Mouse (Mus musculus): ENCODE data around the gene Kcnc4. TPM values are rescaled to one million over a fixed set of nuclear protein-coding genes. Genes with fewer than 3 reads are reported as not detected.

The Kcnc4 gene
- total RNA-seq, 2 experiments from 2014 or later: 65.5 to 73.0 TPM

DNA sequence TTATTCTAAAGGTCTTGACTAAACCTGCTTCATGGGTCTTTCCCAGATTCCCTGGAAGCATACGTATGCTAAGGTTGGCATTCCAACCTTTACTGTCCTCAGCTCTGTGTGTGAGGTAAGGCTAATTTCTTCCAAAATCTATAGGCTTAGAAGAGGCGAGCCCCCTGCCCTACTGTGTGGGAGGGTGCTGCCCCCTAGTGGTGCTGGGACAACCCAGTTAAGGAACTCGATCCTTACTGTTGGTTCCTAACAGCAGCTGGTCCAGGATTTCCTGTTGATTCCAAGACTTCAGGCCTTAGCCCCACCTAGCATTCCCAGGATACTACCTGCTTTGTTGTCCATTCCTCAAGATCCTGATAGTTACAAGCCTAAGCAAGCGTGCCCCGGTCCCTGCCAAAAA, 2.8 kb upstream of the Kcnc4 start:
- peak; percentile 76 to 77 for DNase-seq (ENCODE audit: low spot score in 2 of 2)
- intact Hi-C loops (cut with DNase I): loop anchor here (1.0 to 5.0 kb wide), 3 partner anchors 85 to 229 kb away; no protein-coding TSS in a partner anchor

GRCm38 (mm10) chr3:107459773-107460431, 550 bp upstream of the Kcnc4 start:
- intact Hi-C loops (cut with DNase I): loop anchor here (2.0 to 5.0 kb wide), 3 partner anchors 48 to 181 kb away; partner anchors contain the start of gene Lamtor5

GRCm38 (mm10) chr3:107458528-107459195, 690 bp downstream of the Kcnc4 start:
- intact Hi-C loops (cut with DNase I): loop anchor here (5.0 kb wide), 1 partner anchor 46 kb away; no protein-coding TSS in a partner anchor
- peak; percentile 51 to 72 for DNase-seq (ENCODE audit: low spot score in 2 of 2)

More at GRCm38 (mm10) chr3:107459773-107460431, 550 bp upstream of the Kcnc4 start:
- peak in 1 of 2 experiments; percentile 64 for DNase-seq (ENCODE audit: low spot score in 2 of 2)

DNA sequence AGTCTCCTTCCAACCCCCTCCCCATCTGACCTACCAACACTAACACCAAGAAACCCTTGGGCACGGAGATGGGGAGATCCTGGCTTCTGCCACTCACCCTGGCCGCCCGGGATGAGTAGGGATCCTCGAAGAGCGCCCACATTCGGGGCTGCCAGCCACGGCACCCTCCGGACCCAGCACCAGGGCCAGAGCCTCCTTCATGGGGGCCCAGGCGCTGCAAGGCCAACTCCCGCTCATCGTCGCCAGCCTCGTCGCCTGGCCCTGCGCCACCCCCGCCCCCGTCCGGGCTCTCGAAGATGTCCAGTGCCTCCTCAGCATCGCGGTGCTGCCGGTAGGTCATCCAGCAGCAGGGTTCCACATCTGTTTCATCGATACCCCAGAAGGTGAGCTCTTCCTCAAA, 1.2 kb downstream of the Kcnc4 start:
- intact Hi-C loops (cut with DNase I): loop anchor here (5.0 kb wide), 1 partner anchor 46 kb away; no protein-coding TSS in a partner anchor
- DNase-seq (ENCODE audit: low spot score in 2 of 2): peak in 1 of 2 experiments; percentile 61

GRCm38 (mm10) chr3:107454280-107454679, 5.1 kb downstream of the Kcnc4 start:
- intact Hi-C loops (cut with DNase I): no loop called here

GRCm38 (mm10) chr3:107446822-107447221, 12.5 kb downstream of the Kcnc4 start:
- DNase-seq (ENCODE audit: low spot score in 2 of 2): no peak
- intact Hi-C loops (cut with DNase I): no loop called here

More at GRCm38 (mm10) chr3:107454280-107454679, 5.1 kb downstream of the Kcnc4 start:
- no peak for DNase-seq (ENCODE audit: low spot score in 2 of 2)

GRCm38 (mm10) chr3:107443866-107444265, 15.5 kb downstream of the Kcnc4 start:
- DNase-seq (ENCODE audit: low spot score in 2 of 2): no peak
- intact Hi-C loops (cut with DNase I): no loop called here

GRCm38 (mm10) chr3:107442191-107442590, 17.2 kb downstream of the Kcnc4 start:
- DNase-seq (ENCODE audit: low spot score in 2 of 2): peak; percentile 78
- intact Hi-C loops (cut with DNase I): no loop called here

DNA sequence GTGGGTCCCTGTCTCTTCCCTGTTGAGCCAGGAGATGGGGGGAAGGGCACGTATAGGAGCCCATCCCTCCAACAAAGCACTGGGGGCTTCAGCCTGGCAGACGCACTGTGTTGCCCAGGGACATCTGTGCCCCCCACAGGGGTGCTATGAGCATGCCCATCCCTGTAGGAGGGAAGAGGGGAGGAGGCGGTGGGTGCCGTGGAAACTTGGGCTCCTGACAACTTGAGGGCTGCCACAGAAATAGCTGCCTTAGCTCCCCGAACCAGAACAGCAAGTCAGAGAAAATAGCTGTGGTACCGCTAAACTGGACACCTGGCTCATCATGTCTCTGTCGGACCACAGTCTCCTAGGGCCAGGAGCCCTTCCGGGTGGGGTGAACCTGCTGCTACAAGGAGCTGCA, 18.0 kb downstream of the Kcnc4 start:
- intact Hi-C loops (cut with DNase I): no loop called here
- DNase-seq (ENCODE audit: low spot score in 2 of 2): peak; percentile 46 to 51

DNA sequence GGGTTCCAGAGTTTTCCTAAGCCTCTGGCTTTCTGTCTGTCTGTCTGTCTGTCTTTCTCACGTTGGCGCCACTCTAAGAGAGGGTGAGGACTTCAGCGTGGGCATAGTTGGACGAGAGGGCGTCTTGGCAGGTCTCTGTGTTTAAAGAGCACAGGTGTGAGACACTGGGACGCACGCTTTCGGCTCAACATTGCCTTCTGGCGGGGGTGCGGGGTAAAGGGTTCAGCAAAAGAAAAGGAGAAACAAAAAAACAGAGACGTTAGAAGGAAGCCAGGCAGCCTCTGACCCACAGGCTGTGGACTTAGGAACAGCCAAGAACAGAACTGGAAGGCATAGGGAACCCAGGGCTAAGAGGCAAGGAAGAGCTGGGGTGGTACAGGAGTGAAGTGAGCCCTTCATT, 20.1 kb downstream of the Kcnc4 start:
- no peak for DNase-seq (ENCODE audit: low spot score in 2 of 2)
- intact Hi-C loops (cut with DNase I): no loop called here

GRCm38 (mm10) chr3:107437666-107438065, 21.7 kb downstream of the Kcnc4 start:
- DNase-seq (ENCODE audit: low spot score in 2 of 2): no peak

DNA sequence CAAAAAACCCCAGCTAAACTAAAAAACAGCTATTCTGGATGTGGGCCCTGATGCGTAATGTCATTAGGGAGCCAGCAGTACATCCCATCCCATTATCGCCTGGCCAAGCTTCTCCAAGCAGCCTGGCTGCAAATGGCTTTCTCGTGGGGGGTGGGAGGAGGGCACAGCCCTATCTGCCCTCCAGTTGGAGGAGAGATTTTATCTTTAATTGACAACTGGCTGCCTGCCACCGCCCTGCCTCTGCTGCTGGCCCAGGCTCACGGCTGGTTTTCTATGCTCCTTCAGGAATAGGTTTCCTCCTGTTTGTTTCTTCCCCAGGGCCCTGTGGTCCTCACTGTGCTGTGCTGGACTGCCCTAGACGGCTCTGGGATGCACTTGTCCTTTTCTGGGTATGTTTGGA, 22.9 kb downstream of the Kcnc4 start:
- intact Hi-C loops (cut with DNase I): no loop called here
- DNase-seq (ENCODE audit: low spot score in 2 of 2): no peak

More at GRCm38 (mm10) chr3:107437666-107438065, 21.7 kb downstream of the Kcnc4 start:
- intact Hi-C loops (cut with DNase I): no loop called here

- intact Hi-C loops (cut with DNase I): no loop called here
- DNase-seq (ENCODE audit: low spot score in 2 of 2): no peak
Measured at GRCm38 (mm10) chr3:107433614-107434013, 25.7 kb downstream of the Kcnc4 start.

DNA sequence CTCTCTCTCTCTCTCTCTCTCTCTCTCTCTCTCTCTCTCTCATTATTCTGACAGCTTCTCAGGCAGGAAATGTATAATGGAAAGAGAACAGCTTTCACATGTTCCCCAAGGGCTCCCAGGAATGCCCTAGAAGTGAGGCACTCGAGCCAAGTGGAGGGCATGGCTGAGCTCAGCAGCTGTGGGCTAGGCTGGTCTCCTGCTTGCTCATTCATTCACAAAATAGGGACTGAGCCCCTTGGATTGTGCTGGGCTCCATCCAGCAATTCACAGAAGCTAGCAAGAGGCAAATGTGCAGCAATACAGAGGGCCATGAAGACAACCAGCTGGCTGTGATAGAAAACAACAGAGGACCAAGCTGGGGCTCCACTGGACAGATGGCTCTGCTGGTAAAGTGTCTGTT, 28.1 kb downstream of the Kcnc4 start:
- no peak for DNase-seq (ENCODE audit: low spot score in 2 of 2)
- intact Hi-C loops (cut with DNase I): no loop called here

GRCm38 (mm10) chr3:107424258-107425041, 34.9 kb downstream of the Kcnc4 start:
- peak; percentile 63 to 72 for DNase-seq (ENCODE audit: low spot score in 2 of 2)
- intact Hi-C loops (cut with DNase I): no loop called here

GRCm38 (mm10) chr3:107420156-107420555, 39.2 kb downstream of the Kcnc4 start:
- intact Hi-C loops (cut with DNase I): no loop called here
- DNase-seq (ENCODE audit: low spot score in 2 of 2): no peak

GRCm38 (mm10) chr3:107417287-107417644, 42.1 kb downstream of the Kcnc4 start:
- intact Hi-C loops (cut with DNase I): no loop called here
- no peak for DNase-seq (ENCODE audit: low spot score in 2 of 2)

GRCm38 (mm10) chr3:107416541-107417286, 42.6 kb downstream of the Kcnc4 start:
- no peak for DNase-seq (ENCODE audit: low spot score in 2 of 2)
- intact Hi-C loops (cut with DNase I): no loop called here

GRCm38 (mm10) chr3:107413093-107413492, 46.3 kb downstream of the Kcnc4 start:
- DNase-seq (ENCODE audit: low spot score in 2 of 2): no peak
- intact Hi-C loops (cut with DNase I): loop anchor here (5.0 kb wide), 1 partner anchor 44 kb away; the partner anchor contains the start of gene Kcnc4

Data from left cerebral cortex, postnatal 36 days (tissue).